Mouse (Mus musculus) erythroblast, embryonic 14.5 days (primary cell): ENCODE measurements around the gene Celf2.

Experiments used
- GATA1 ChIP-seq: IDR thresholded peaks from 2 replicates; pipeline ENCODE4 v1.6.1; 2012; ENCODE audit warnings: low read length, inconsistent platforms, mixed read lengths
- TAL1 ChIP-seq: IDR thresholded peaks from 3 replicates; pipeline ENCODE4 v1.6.1; 2012; ENCODE audit warnings: low read length, inconsistent platforms, mixed read lengths

DNA sequence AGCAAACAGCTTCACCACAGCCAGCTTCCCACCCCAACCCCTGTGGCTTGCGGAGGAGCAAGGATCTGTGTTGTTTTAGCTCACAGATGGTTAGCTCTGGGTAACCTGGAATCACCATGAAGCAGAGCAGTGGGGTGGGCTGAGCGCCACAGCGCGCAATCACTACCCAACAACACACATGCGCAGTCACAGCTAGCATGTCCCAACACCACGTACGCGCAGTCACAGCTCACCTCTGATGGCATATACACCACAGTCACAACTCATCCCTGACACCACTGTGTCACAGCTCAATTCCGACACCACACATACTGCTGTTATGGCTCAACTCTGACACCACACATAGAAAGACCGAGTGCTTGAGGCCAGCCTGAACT lies 985.5 kb downstream of the Celf2 start:
- TF ChIP-seq GATA1 (no peak), TAL1 (no peak)
